Comparison of ENCODE assay signal across 16 mouse cellular contexts in genomic region chr15:10399795-10400194, GRCm38 (mm10). TPM values are rescaled to one million over a fixed set of nuclear protein-coding genes. Genes with fewer than 3 reads are reported as not detected.
A peak's percentile ranks its signal among the peaks of the same experiment; 100 is the strongest.
DNase-seq lines count a peak whose midpoint lies in the region; ATAC-seq lines count a peak whose summit lies in the region.
"Had no signal": no experiment of that assay in that cellular context is flagged by ENCODE, and none has a peak within 500 bp of the region (broad histone marks: within the 10 kb centered on the region; RNA-seq: fewer than 3 reads in every experiment).

No protein-coding gene starts in this region.

- peak; percentile 34; the same call in 1 of the 2 replicates for ATAC-seq in midbrain, embryonic 13.5 days
- no peak for ATAC-seq in midbrain, embryonic 14.5 days (ENCODE audit: low FRiP score, low TSS enrichment)
- peak; percentile 94 for ATAC-seq in kidney, embryonic 16.5 days (ENCODE audit: low FRiP score, low TSS enrichment)
- ATAC-seq in liver, embryonic 16.5 days (ENCODE audit: low read depth): peak; percentile 98
- no peak for ATAC-seq in megakaryocyte-erythroid progenitor cell, adult 5-6 weeks (replicated peaks; ENCODE audit: low FRiP score, low TSS enrichment, poor library complexity, severe bottlenecking)

- H3K9ac ChIP-seq in midbrain, embryonic 13.5 days (replicated peaks): no peak overlapping the region
- no peak overlapping the region for H3K9ac ChIP-seq in midbrain, embryonic 14.5 days (replicated peaks; ENCODE audit: low read length)
- H3K9ac ChIP-seq in kidney, embryonic 16.5 days (replicated peaks; ENCODE audit: low read length): no peak overlapping the region
- no peak overlapping the region for H3K9ac ChIP-seq in liver, embryonic 16.5 days (ENCODE audit: low read depth, low read length)
- H3K9ac ChIP-seq: forebrain, postnatal 0 days had no signal

- H3K9me3 ChIP-seq in midbrain, embryonic 13.5 days: no peaks in the 10 kb centered on the region
- H3K9me3 ChIP-seq in midbrain, embryonic 14.5 days (ENCODE audit: control insufficient read depth, low read length): no peaks in the 10 kb centered on the region
- H3K9me3 ChIP-seq in kidney, embryonic 16.5 days (ENCODE audit: low read length): peaks cover 3% of the 10 kb centered on the region; the same call in 1 of the 2 replicates
- H3K9me3 ChIP-seq in liver, embryonic 16.5 days (replicated peaks; ENCODE audit: control insufficient read depth, low read length): no peaks in the 10 kb centered on the region
- H3K9me3 ChIP-seq: embryonic facial prominence, embryonic 10.5 days had no signal

- WGBS in midbrain, embryonic 13.5 days: 63% methylated on average over 2 of the region's 2 CpGs
- WGBS in midbrain, embryonic 14.5 days: 87% methylated on average over 2 of the region's 2 CpGs
- WGBS in kidney, embryonic 16.5 days: 54% methylated on average over 2 of the region's 2 CpGs
- 44% methylated on average over 2 of the region's 2 CpGs for WGBS in liver, embryonic 16.5 days (ENCODE audit: insufficient replicate concordance)

- H3K36me3 ChIP-seq in midbrain, embryonic 13.5 days: no peaks in the 10 kb centered on the region
- H3K36me3 ChIP-seq in midbrain, embryonic 14.5 days (ENCODE audit: control insufficient read depth, insufficient read depth, low read length): no peaks in the 10 kb centered on the region
- H3K36me3 ChIP-seq in kidney, embryonic 16.5 days (ENCODE audit: insufficient read depth, low read length): no peaks in the 10 kb centered on the region
- H3K36me3 ChIP-seq in liver, embryonic 16.5 days (ENCODE audit: control insufficient read depth, insufficient read depth): 0 out of 2 replicates have a peak, but pooled peaks cover 2% of the 10 kb centered on the region
- H3K36me3 ChIP-seq: embryonic facial prominence, embryonic 10.5 days had no signal

- DNase-seq in midbrain, embryonic 14.5 days: no peak
- DNase-seq in ovary, postnatal 10 days (ENCODE audit: low spot score): no peak
- DNase-seq in heart, adult 11 months: no peak
- no peak for DNase-seq in heart, postnatal 4 days
- DNase-seq: cerebellum, adult 11-12 months; forebrain, postnatal 0 days had no signal

- no peak overlapping the region for H3K4me3 ChIP-seq in midbrain, embryonic 13.5 days (replicated peaks)
- H3K4me3 ChIP-seq in midbrain, embryonic 14.5 days (replicated peaks; ENCODE audit: low read depth, low read length): no peak overlapping the region
- no peak overlapping the region for H3K4me3 ChIP-seq in kidney, embryonic 16.5 days (ENCODE audit: low read length)
- no peak overlapping the region for H3K4me3 ChIP-seq in liver, embryonic 16.5 days (ENCODE audit: low read depth, low read length)
- H3K4me3 ChIP-seq: embryonic facial prominence, embryonic 10.5 days had no signal

- H3K27ac ChIP-seq in midbrain, embryonic 13.5 days: no peak overlapping the region
- H3K27ac ChIP-seq in midbrain, embryonic 14.5 days (replicated peaks; ENCODE audit: low read depth, low read length): no peak overlapping the region
- H3K27ac ChIP-seq in kidney, embryonic 16.5 days (ENCODE audit: low read length): 0 out of 2 replicates have a peak overlapping the region, but pooled peaks have one; percentile 32
- H3K27ac ChIP-seq in liver, embryonic 16.5 days (ENCODE audit: low read length): peak overlapping the region; percentile 41
- H3K27ac ChIP-seq: embryonic facial prominence, embryonic 10.5 days had no signal

- H3K27me3 ChIP-seq in midbrain, embryonic 13.5 days: no peaks in the 10 kb centered on the region
- no peaks in the 10 kb centered on the region for H3K27me3 ChIP-seq in midbrain, embryonic 14.5 days (ENCODE audit: control insufficient read depth, insufficient read depth, low read length)
- H3K27me3 ChIP-seq in kidney, embryonic 16.5 days (ENCODE audit: insufficient read depth, low read length): no peaks in the 10 kb centered on the region
- H3K27me3 ChIP-seq in liver, embryonic 16.5 days (ENCODE audit: control insufficient read depth, insufficient read depth, low read depth, low read length): no peaks in the 10 kb centered on the region
- H3K27me3 ChIP-seq: CH12.LX had no signal

- no peak overlapping the region for H3K4me2 ChIP-seq in midbrain, embryonic 13.5 days (replicated peaks)
- no peak overlapping the region for H3K4me2 ChIP-seq in midbrain, embryonic 14.5 days (ENCODE audit: low read length)
- no peak overlapping the region for H3K4me2 ChIP-seq in kidney, embryonic 16.5 days (replicated peaks; ENCODE audit: low read depth, low read length)
- no peak overlapping the region for H3K4me2 ChIP-seq in liver, embryonic 16.5 days (ENCODE audit: low read depth, low read length)

- no peaks in the 10 kb centered on the region for H3K4me1 ChIP-seq in midbrain, embryonic 13.5 days (replicated peaks)
- no peaks in the 10 kb centered on the region for H3K4me1 ChIP-seq in midbrain, embryonic 14.5 days (ENCODE audit: control insufficient read depth, insufficient read depth, low read length)
- 0 out of 2 replicates have a peak, but pooled peaks cover 5% of the 10 kb centered on the region for H3K4me1 ChIP-seq in kidney, embryonic 16.5 days (ENCODE audit: insufficient read depth, low read length)
- H3K4me1 ChIP-seq in liver, embryonic 16.5 days (ENCODE audit: control insufficient read depth, low read depth, low read length): no peaks in the 10 kb centered on the region

RNA-seq across cellular contexts. Expression of gene Agxt2, which starts 41.5 kb away (rescaled TPM):
- not detected in 2 replicates for polyA plus RNA-seq in midbrain, embryonic 13.5 days (2015; fragmentation: Nextera tagmentation; extraction: Ambion mirVana)
- not detected in 2 replicates for polyA plus RNA-seq in midbrain, embryonic 14.5 days (2014; fragmentation: Nextera tagmentation; extraction: Ambion mirVana)
- polyA plus RNA-seq in kidney, embryonic 16.5 days (2015; fragmentation: Nextera tagmentation; extraction: Ambion mirVana): 3.4 and 4.9 TPM in 2 replicates
- 14.5 and 15.3 TPM in 2 replicates for polyA plus RNA-seq in liver, embryonic 16.5 days (2015; fragmentation: Nextera tagmentation; extraction: Ambion mirVana)
- total RNA-seq in heart, postnatal 4 days (2021): not detected
- total RNA-seq in megakaryocyte-erythroid progenitor cell, adult 5-6 weeks (2014; fragmentation: Nextera tagmentation): not detected in 2 replicates
- not detected in 2 replicates for total RNA-seq in megakaryocyte-erythroid progenitor cell, adult 5-6 weeks (2017)
- total RNA-seq: CH12.LX; forebrain, postnatal 0 days; granulocyte monocyte progenitor cell, adult 5-6 weeks; left cerebral cortex, adult 8-10 months; megakaryocyte progenitor cell, adult 5-6 weeks had no signal
- polyA plus RNA-seq: embryonic facial prominence, embryonic 10.5 days; forebrain, postnatal 0 days; hindbrain, embryonic 11.5 days had no signal

Comparison
In these comparisons a context has a peak if more than half of its experiments do, and no peak if none do; other contexts are left out.
1. ATAC-seq: peak in midbrain, embryonic 13.5 days (single experiment), kidney, embryonic 16.5 days (single experiment) and liver, embryonic 16.5 days (single experiment); none in midbrain, embryonic 14.5 days (single experiment) and megakaryocyte-erythroid progenitor cell, adult 5-6 weeks (single experiment).
2. H3K27ac ChIP-seq: peak in kidney, embryonic 16.5 days (single experiment) and liver, embryonic 16.5 days (single experiment); none in midbrain, embryonic 13.5 days (single experiment) and midbrain, embryonic 14.5 days (single experiment).